Comparison of ENCODE assay signal across 15 mouse cellular contexts in the genomic region with DNA sequence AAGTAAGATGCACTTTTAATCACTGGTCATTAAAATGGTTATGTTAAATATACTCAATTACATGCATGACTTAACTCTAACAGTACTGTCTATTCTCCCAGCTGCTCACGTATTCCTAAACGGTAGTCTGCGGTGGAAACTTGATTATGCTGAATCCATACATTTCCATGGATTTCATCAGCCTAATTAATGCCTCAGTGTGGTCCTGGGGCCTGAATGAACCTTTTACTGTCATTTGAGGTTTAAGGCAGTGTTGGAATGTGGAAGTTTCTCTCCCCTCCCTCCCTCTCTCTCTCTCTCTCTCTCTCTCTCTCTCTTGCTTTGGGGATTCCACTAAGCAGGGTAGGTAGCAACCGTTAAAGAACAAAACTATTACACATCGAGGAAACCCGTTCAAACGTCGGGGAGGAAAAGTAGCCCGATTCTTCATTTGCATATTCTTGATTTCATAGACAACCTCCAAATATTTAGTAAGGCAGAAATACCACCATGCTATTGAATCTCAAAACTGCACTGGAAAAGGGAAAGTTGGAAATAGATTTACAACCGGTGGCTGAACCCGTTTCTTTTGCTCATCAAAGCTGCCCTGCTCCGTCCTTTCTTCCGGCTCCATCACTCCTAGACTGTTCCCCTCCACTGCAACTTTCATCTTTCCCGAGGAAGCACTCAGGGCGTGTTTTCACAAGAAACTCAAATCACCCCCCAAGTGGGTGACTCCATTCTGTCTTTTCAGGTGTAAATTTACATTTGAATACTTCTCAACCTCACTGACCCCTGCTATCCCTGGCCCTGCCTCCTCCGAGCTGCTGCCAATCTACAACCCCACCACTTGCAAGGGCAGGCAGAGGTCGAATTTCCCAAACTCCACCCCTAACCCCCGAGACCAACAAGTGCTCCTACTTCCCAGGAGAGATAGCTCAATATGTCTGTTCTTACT. TPM values are rescaled to one million over a fixed set of nuclear protein-coding genes. Genes with fewer than 3 reads are reported as not detected.
A peak's percentile ranks its signal among the peaks of the same experiment; 100 is the strongest.
DNase-seq lines count a peak whose midpoint lies in the region; ATAC-seq and TF ChIP-seq lines count a peak whose summit lies in the region.
"Had no signal": no experiment of that assay in that cellular context is flagged by ENCODE, and none has a peak within 500 bp of the region (broad histone marks: within the 10 kb centered on the region; RNA-seq: fewer than 3 reads in every experiment).

No protein-coding gene starts in this region.

- H3K27me3 ChIP-seq in hindbrain, embryonic 12.5 days = peaks cover 49% of the 10 kb centered on the region
- peaks cover 20% of the 10 kb centered on the region; the same call in 1 of the 2 replicates for H3K27me3 ChIP-seq in neural tube, embryonic 11.5 days (ENCODE audit: control insufficient read depth, insufficient read depth, low read length)
- H3K27me3 ChIP-seq in stomach, postnatal 0 days (ENCODE audit: control insufficient read depth, insufficient read depth, low read length) = no peaks in the 10 kb centered on the region

- TF ChIP-seq EP300 in stomach, postnatal 0 days (optimal IDR thresholded peaks at IDR 0.05) = no peak

- H3K4me2 ChIP-seq in hindbrain, embryonic 12.5 days (replicated peaks) = peak overlapping the region; percentile 23; the same call in 1 of the 2 replicates
- peak overlapping the region; percentile 3; the same call in 1 of the 2 replicates for H3K4me2 ChIP-seq in neural tube, embryonic 11.5 days (ENCODE audit: low read depth)
- H3K4me2 ChIP-seq in stomach, postnatal 0 days (replicated peaks; ENCODE audit: low read depth) = no peak overlapping the region
- H3K4me2 ChIP-seq: heart, embryonic 11.5 days; liver, embryonic 13.5 days had no signal

- TF ChIP-seq CTCF in stomach, postnatal 0 days (IDR thresholded peaks at IDR 0.05; ENCODE audit: low read depth) = no peak

- in situ Hi-C loops in ES-E14 (cut with MboI; ENCODE audit: low sequenced_read_pairs in 2 of 2, unreplicated experiment in 2 of 2) = loop anchor here in 1 of 2 experiments (25.0 kb wide), 1 partner anchor 94 kb away; no protein-coding TSS in a partner anchor

- ATAC-seq in hindbrain, embryonic 12.5 days (ENCODE audit: low FRiP score) = peak; percentile 41
- ATAC-seq in neural tube, embryonic 11.5 days (ENCODE audit: insufficient read depth, low FRiP score, low TSS enrichment) = peak; percentile 14; the same call in 1 of the 2 replicates
- no peak for ATAC-seq in stomach, postnatal 0 days (ENCODE audit: low FRiP score, low TSS enrichment)
- ATAC-seq: CD4-positive, CD25-positive, alpha-beta regulatory T cell, adult 4 months had no signal

- H3K4me3 ChIP-seq in ES-E14 (ENCODE audit: insufficient read depth in 1 of 2, low read depth in 1 of 2, low read length in 2 of 2, poor library complexity in 1 of 2, severe bottlenecking in 1 of 2) = peak overlapping the region; percentile 1 to 40; a peak in 3 of 4 replicates
- no peak overlapping the region for H3K4me3 ChIP-seq in hindbrain, embryonic 12.5 days
- H3K4me3 ChIP-seq in neural tube, embryonic 11.5 days (ENCODE audit: low read depth, low read length) = no peak overlapping the region
- H3K4me3 ChIP-seq in stomach, postnatal 0 days (ENCODE audit: low read depth, low read length) = no peak overlapping the region
- H3K4me3 ChIP-seq: liver, embryonic 13.5 days had no signal

- H3K9ac ChIP-seq in ES-E14 (ENCODE audit: insufficient read depth, low read depth, low read length, poor library complexity, severe bottlenecking) = no peak overlapping the region
- H3K9ac ChIP-seq in hindbrain, embryonic 12.5 days = no peak overlapping the region
- H3K9ac ChIP-seq in neural tube, embryonic 11.5 days (ENCODE audit: low read length) = no peak overlapping the region
- no peak overlapping the region for H3K9ac ChIP-seq in stomach, postnatal 0 days (ENCODE audit: low read length)
- H3K9ac ChIP-seq: liver, embryonic 13.5 days had no signal

- H3K36me3 ChIP-seq in ES-E14 (ENCODE audit: control insufficient read depth, insufficient read depth, low read length, poor library complexity, severe bottlenecking) = no peaks in the 10 kb centered on the region
- H3K36me3 ChIP-seq in hindbrain, embryonic 12.5 days = no peaks in the 10 kb centered on the region
- no peaks in the 10 kb centered on the region for H3K36me3 ChIP-seq in neural tube, embryonic 11.5 days (ENCODE audit: control insufficient read depth, insufficient read depth, low read length)
- no peaks in the 10 kb centered on the region for H3K36me3 ChIP-seq in stomach, postnatal 0 days (ENCODE audit: control insufficient read depth, insufficient read depth, low read length)
- H3K36me3 ChIP-seq: liver, embryonic 13.5 days had no signal

- 2% methylated on average over 18 of the region's 18 CpGs for WGBS in hindbrain, embryonic 12.5 days
- 2% methylated on average over 18 of the region's 18 CpGs for WGBS in neural tube, embryonic 11.5 days
- 17% methylated on average over 18 of the region's 18 CpGs for WGBS in stomach, postnatal 0 days

- peaks cover 32 to 39% of the 10 kb centered on the region in 2 experiments for H3K4me1 ChIP-seq in ES-E14 (ENCODE audit: control insufficient read depth in 2 of 2, insufficient read depth in 2 of 2, low read length in 2 of 2, poor library complexity in 1 of 2)
- H3K4me1 ChIP-seq in hindbrain, embryonic 12.5 days = peaks cover 50% of the 10 kb centered on the region
- peaks cover 25% of the 10 kb centered on the region for H3K4me1 ChIP-seq in neural tube, embryonic 11.5 days (ENCODE audit: control insufficient read depth, insufficient read depth, low read length)
- no peaks in the 10 kb centered on the region for H3K4me1 ChIP-seq in stomach, postnatal 0 days (replicated peaks; ENCODE audit: control insufficient read depth, insufficient read depth)

- no peaks in the 10 kb centered on the region for H3K9me3 ChIP-seq in ES-E14 (ENCODE audit: control insufficient read depth, insufficient read depth, low read depth, low read length)
- no peaks in the 10 kb centered on the region for H3K9me3 ChIP-seq in hindbrain, embryonic 12.5 days (replicated peaks)
- no peaks in the 10 kb centered on the region for H3K9me3 ChIP-seq in neural tube, embryonic 11.5 days (ENCODE audit: control insufficient read depth, low read length)
- H3K9me3 ChIP-seq in stomach, postnatal 0 days (ENCODE audit: control insufficient read depth, low read length) = no peaks in the 10 kb centered on the region
- H3K9me3 ChIP-seq: liver, embryonic 13.5 days had no signal

- H3K27ac ChIP-seq in ES-E14 (ENCODE audit: insufficient read depth, low read depth, low read length, poor library complexity, severe bottlenecking) = peak overlapping the region; percentile 48; the same call in 1 of the 2 replicates
- H3K27ac ChIP-seq in hindbrain, embryonic 12.5 days = peak overlapping the region; percentile 9
- peak overlapping the region; percentile 36 for H3K27ac ChIP-seq in neural tube, embryonic 11.5 days (ENCODE audit: low read depth, low read length)
- H3K27ac ChIP-seq in stomach, postnatal 0 days (replicated peaks) = no peak overlapping the region
- H3K27ac ChIP-seq: liver, embryonic 13.5 days had no signal

- DNase-seq in ES-E14 (ENCODE audit: low read depth, low spot score) = peak; percentile 80
- peak; percentile 64 for DNase-seq in embryo, embryonic 11 days
- peak; percentile 44 for DNase-seq in neural tube, embryonic 11.5 days (ENCODE audit: low spot score)
- DNase-seq in right cerebral cortex, postnatal 4 days = no peak
- DNase-seq in cerebellum, adult 11 months = no peak
- DNase-seq in gastrocnemius, adult 18-20 months (ENCODE audit: low spot score) = no peak
- no peak for DNase-seq in stomach, postnatal 0 days (ENCODE audit: low spot score)
- DNase-seq: cerebellum, adult 9-10 months; kidney, postnatal 4 days; liver, embryonic 13.5 days; lung, postnatal 4 days had no signal

TF ChIP-seq in ES-E14, 5 proteins besides CTCF, POLR2A, EP300 and RAD21:
- peak; percentile 18; the same call in 1 of the 2 replicates for TF ChIP-seq HCFC1 (IDR thresholded peaks at IDR 0.05; ENCODE audit: borderline replicate concordance, insufficient read depth, low read length)
- no peak; the same call in none of the 2 replicates for TF ChIP-seq CHD2 (IDR thresholded peaks at IDR 0.05; ENCODE audit: low read depth, low read length)

RNA-seq across cellular contexts. Expression of gene Sox2, which starts 17.9 kb away (rescaled TPM):
- total RNA-seq in ES-E14 (2012; rRNA removed) = 175 and 179 TPM in 2 replicates
- 37.3 and 39.5 TPM in 2 replicates for polyA plus RNA-seq in hindbrain, embryonic 12.5 days (2016; fragmentation: Nextera tagmentation; extraction: Ambion mirVana)
- polyA plus RNA-seq in neural tube, embryonic 11.5 days (2014; fragmentation: Nextera tagmentation; extraction: Ambion mirVana) = 32.5 and 36.8 TPM in 2 replicates
- total RNA-seq in gastrocnemius, adult 18-20 months (2021) = not detected
- 11.6 and 14.7 TPM in 2 replicates for polyA plus RNA-seq in stomach, postnatal 0 days (2015; fragmentation: Nextera tagmentation; extraction: Ambion mirVana)
- total RNA-seq: neutrophil, adult 5-6 weeks had no signal
- polyA plus RNA-seq: CD4-positive, CD25-positive, alpha-beta regulatory T cell, adult 4 months; liver, embryonic 13.5 days had no signal

Comparison
In these comparisons a context has a peak if more than half of its experiments do, and no peak if none do; other contexts are left out.
1. DNase-seq: peak in ES-E14 (single experiment), embryo, embryonic 11 days (single experiment) and neural tube, embryonic 11.5 days (single experiment); none in right cerebral cortex, postnatal 4 days (single experiment), cerebellum, adult 11 months (single experiment), gastrocnemius, adult 18-20 months (single experiment) and stomach, postnatal 0 days (single experiment).
2. H3K4me3 ChIP-seq: peak in ES-E14 (2 of 2); none in hindbrain, embryonic 12.5 days (single experiment), neural tube, embryonic 11.5 days (single experiment) and stomach, postnatal 0 days (single experiment).